Mouse (Mus musculus) thymus, postnatal 0 days (tissue): ENCODE data around the gene Olfr968. TPM values are rescaled to one million over a fixed set of nuclear protein-coding genes. Genes with fewer than 3 reads are reported as not detected.

ENCODE experiments used
- DNase-seq: peaks from one replicate; pipeline ENCODE4 v3.0.0-alpha.2; 2015; ENCODE audit warnings: low spot score
- polyA plus RNA-seq: library from polyadenylated mRNA; unstranded; fragments of >200 nt; fragmentation: Nextera tagmentation; extraction: Ambion mirVana; gene quantifications from 2 replicates; pipeline ENCODE4 v1.2.1, GENCODE M21; 2015

Olfr968 gene
- polyA plus RNA-seq = not detected in 2 replicates

- DNase-seq = no peak
Measured at GRCm38 (mm10) chr9:39783153-39783552, at the start of gene Olfr968. Olfr968 (minus strand) TSS chr9:39783253.

GRCm38 (mm10) chr9:39808560-39808959, 25.5 kb upstream of the Olfr968 start, which contains the start of gene Olfr970:
Olfr970 (plus strand) TSS chr9:39808860.
- no peak for DNase-seq

- DNase-seq = no peak
Measured at GRCm38 (mm10) chr9:39790558-39790957, 7.5 kb upstream of the Olfr968 start, which contains the start of gene Olfr969. Olfr969 (plus strand) TSS chr9:39790945.

- no peak for DNase-seq
Measured at GRCm38 (mm10) chr9:39746428-39746827, 36.6 kb downstream of the Olfr968 start.

- no peak for DNase-seq
Measured at GRCm38 (mm10) chr9:39745949-39746348, 37.1 kb downstream of the Olfr968 start, which contains the start of gene Olfr967. Olfr967 (plus strand) TSS chr9:39746249.

GRCm38 (mm10) chr9:39740741-39741140, 42.3 kb downstream of the Olfr968 start:
- no peak for DNase-seq

- DNase-seq = no peak
Measured at GRCm38 (mm10) chr9:39730678-39731077, 52.4 kb downstream of the Olfr968 start, which contains the start of gene Olfr150. Olfr150 (plus strand) TSS chr9:39730978.

Other genes starting within 250 kb of the Olfr968 start
- gene Olfr958, start 229.2 kb downstream of the Olfr968 start, polyA plus RNA-seq = not detected in 2 replicates
- gene Olfr959, start 207.7 kb downstream of the Olfr968 start, polyA plus RNA-seq = not detected in 2 replicates
- 0.98 and 1.3 TPM in 2 replicates for gene AW551984, start 178.8 kb downstream of the Olfr968 start, polyA plus RNA-seq
- gene Olfr148, start 172.6 kb downstream of the Olfr968 start, polyA plus RNA-seq = not detected in 2 replicates
- not detected in 2 replicates for gene Olfr960, start 161.9 kb downstream of the Olfr968 start, polyA plus RNA-seq
- not detected in 2 replicates for gene Olfr961, start 138.2 kb downstream of the Olfr968 start, polyA plus RNA-seq
- not detected in 2 replicates for gene Olfr963, start 116.0 kb downstream of the Olfr968 start, polyA plus RNA-seq
- gene Olfr149, start 76.1 kb downstream of the Olfr968 start, polyA plus RNA-seq = not detected in 2 replicates
- gene Olfr965, start 71.9 kb downstream of the Olfr968 start, polyA plus RNA-seq = not detected in 2 replicates
- not detected in 2 replicates for gene Olfr150, start 52.3 kb downstream of the Olfr968 start, polyA plus RNA-seq
- gene Olfr967, start 37.0 kb downstream of the Olfr968 start, polyA plus RNA-seq = not detected in 2 replicates
- not detected in 2 replicates for gene Olfr969, start 7.7 kb upstream of the Olfr968 start, polyA plus RNA-seq
- gene Olfr970, start 25.6 kb upstream of the Olfr968 start, polyA plus RNA-seq = not detected in 2 replicates
- not detected in 2 replicates for gene Olfr971, start 53.6 kb upstream of the Olfr968 start, polyA plus RNA-seq
- gene Olfr972, start 83.2 kb upstream of the Olfr968 start, polyA plus RNA-seq = not detected in 2 replicates
- not detected in 2 replicates for gene Olfr229, start 124.1 kb upstream of the Olfr968 start, polyA plus RNA-seq
- gene Olfr974, start 154.2 kb upstream of the Olfr968 start, polyA plus RNA-seq = not detected in 2 replicates
- gene Olfr975, start 168.8 kb upstream of the Olfr968 start, polyA plus RNA-seq = not detected in 2 replicates
- not detected in 2 replicates for gene Olfr976, start 177.9 kb upstream of the Olfr968 start, polyA plus RNA-seq
- not detected in 2 replicates for gene Olfr978, start 208.9 kb upstream of the Olfr968 start, polyA plus RNA-seq
- not detected in 2 replicates for gene Olfr979, start 220.2 kb upstream of the Olfr968 start, polyA plus RNA-seq
- not detected in 2 replicates for gene Olfr980, start 226.3 kb upstream of the Olfr968 start, polyA plus RNA-seq
- not detected in 2 replicates for gene Olfr981, start 238.2 kb upstream of the Olfr968 start, polyA plus RNA-seq